Mouse (Mus musculus) G1E (cell line): ENCODE data around the gene Dnajc1. TPM values are rescaled to one million over a fixed set of nuclear protein-coding genes. Genes with fewer than 3 reads are reported as not detected.
A peak's percentile ranks its signal among the peaks of the same experiment; 100 is the strongest.

Source experiments
- ATAC-seq: 2 replicates; pipeline ENCODE4 v1.8.0; 2016; ENCODE audit warnings: mild to moderate bottlenecking; ENCODE audit not compliant: insufficient number of reproducible peaks, poor library complexity, low FRiP score, severe bottlenecking; ENCODE audit errors: extremely low read depth
- DNase-seq: peaks from one replicate; pipeline ENCODE4 v3.0.0; 2012; ENCODE audit warnings: low spot score
- H3K27me3 ChIP-seq: 2 replicates; pipeline ENCODE4 v1.6.1; 2012; ENCODE audit warnings: mild to moderate bottlenecking, low read length, inconsistent platforms; ENCODE audit not compliant: insufficient read depth
- H3K36me3 ChIP-seq: replicated peaks from 2 replicates; pipeline ENCODE3; 2012; ENCODE audit warnings: mild to moderate bottlenecking, inconsistent platforms
- H3K4me1 ChIP-seq: 2 replicates; pipeline ENCODE4 v1.6.1; 2012; ENCODE audit warnings: low read depth, low read length, inconsistent platforms, mixed read lengths; ENCODE audit not compliant: insufficient read depth
- H3K4me3 ChIP-seq: 2 replicates; pipeline ENCODE4 v1.5.1; 2012; ENCODE audit warnings: low read depth, mild to moderate bottlenecking, inconsistent platforms, low read length, moderate library complexity, mixed read lengths
- H3K9me3 ChIP-seq: replicated peaks from 2 replicates; pipeline ENCODE4 v1.6.1; 2012; ENCODE audit warnings: inconsistent platforms
- CTCF ChIP-seq: IDR thresholded peaks from 2 replicates; pipeline ENCODE4 v1.5.1; 2012; ENCODE audit warnings: low read depth, low read length, inconsistent platforms, mixed read lengths
- GATA1 ChIP-seq: IDR thresholded peaks from 2 replicates; pipeline ENCODE4 v1.6.1; 2012; ENCODE audit warnings: borderline replicate concordance, low read length, inconsistent platforms, mixed read lengths
- GATA2 ChIP-seq: IDR thresholded peaks from 2 replicates; pipeline ENCODE4 v1.6.1; 2012; ENCODE audit warnings: low read depth, low read length, inconsistent platforms, borderline replicate concordance
- POLR2AphosphoS5 ChIP-seq: IDR thresholded peaks from 2 replicates; pipeline ENCODE4 v1.6.1; 2012; ENCODE audit warnings: low read depth, low read length, inconsistent platforms; ENCODE audit not compliant: insufficient replicate concordance
- TAL1 ChIP-seq: conservative IDR thresholded peaks from 2 replicates; pipeline ENCODE4 v1.6.1; 2012; ENCODE audit warnings: low read depth, low read length, inconsistent platforms, mixed read lengths
- polyA plus RNA-seq: library from polyadenylated mRNA; stranded (reverse); fragments of >175 nt; gene quantifications from 2 replicates; pipeline ENCODE4 v1.2.3, GENCODE M21; 2012
- total RNA-seq, 2 experiments: library from RNA; stranded (forward) in 1 of 2; stranded (reverse) in 1 of 2; fragments of 200-1000 nt in 1 of 2; fragments of >200 nt in 1 of 2; fragmentation: Nextera tagmentation in 1 of 2; gene quantifications; 2 replicates each; pipeline ENCODE4 v1.2.3; 2014 to 2017

The Dnajc1 gene
- total and polyA plus RNA-seq, 3 experiments: 21.4 to 33.7 (median 32.4) TPM

DNA sequence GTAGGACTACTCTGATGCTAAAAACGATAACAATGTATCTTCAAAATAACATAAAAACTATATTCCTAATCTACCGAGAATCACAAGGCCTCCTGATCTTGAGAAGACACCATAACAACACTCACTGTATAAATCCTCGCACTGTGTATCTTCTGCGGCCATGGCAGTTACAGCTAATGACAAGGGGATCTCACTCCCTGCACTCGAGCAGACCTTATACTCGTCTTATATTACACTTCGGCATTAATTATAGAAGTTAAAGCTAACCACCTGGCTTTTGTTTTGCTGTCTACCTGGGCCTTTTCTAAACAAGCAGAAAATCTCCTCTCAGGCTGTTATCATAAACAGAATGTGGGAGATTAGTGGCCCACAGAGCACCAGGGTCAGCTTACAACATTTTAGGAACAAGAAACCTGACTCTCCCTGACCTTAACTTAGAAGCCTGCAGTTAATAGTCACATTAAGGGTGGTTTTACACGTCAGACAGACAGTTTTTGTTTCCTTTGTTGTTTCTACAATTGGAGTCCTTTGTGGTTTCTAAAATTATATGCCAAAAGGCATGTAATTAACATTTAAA lies 164.1 kb downstream of the Dnajc1 start:
- H3K4me1 ChIP-seq: no peaks in the 10 kb centered on the region
- TF ChIP-seq POLR2AphosphoS5 (no peak), CTCF (no peak), TAL1 (no peak), GATA2 (no peak), GATA1 (no peak)
- no peaks in the 10 kb centered on the region for H3K27me3 ChIP-seq
- DNase-seq: no peak
- no peak overlapping the region for H3K4me3 ChIP-seq
- H3K9me3 ChIP-seq: no peaks in the 10 kb centered on the region
- peaks cover 21% of the 10 kb centered on the region for H3K36me3 ChIP-seq
- ATAC-seq: no peak

DNA sequence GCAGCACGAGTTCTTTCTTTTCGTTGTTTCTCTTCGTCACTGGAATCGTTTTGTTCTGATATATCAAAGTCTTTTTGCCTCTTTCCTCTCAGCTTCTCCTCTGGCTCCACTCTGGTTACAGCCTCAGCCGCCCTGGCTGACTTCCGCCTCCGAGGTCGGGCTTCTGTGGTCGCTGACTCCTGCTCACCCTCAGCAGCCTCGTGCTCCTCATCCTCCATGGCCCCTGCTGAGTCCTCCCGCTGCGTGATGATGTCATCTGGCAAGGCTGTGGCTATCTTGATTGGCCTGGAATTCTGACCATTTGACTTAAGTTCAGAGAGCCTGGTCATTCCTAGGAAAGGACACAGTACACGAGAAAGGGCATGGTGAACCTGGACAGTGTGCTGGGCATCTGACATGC lies 173.1 kb downstream of the Dnajc1 start:
- Histone ChIP-seq H3K4me1 (no peaks in the 10 kb centered on the region; the same call in 1 of the 2 replicates), H3K4me3 (no peak overlapping the region), H3K9me3 (no peaks in the 10 kb centered on the region), H3K36me3 (peaks cover 69% of the 10 kb centered on the region), H3K27me3 (no peaks in the 10 kb centered on the region)
- no peak for ATAC-seq
- no peak for DNase-seq
- no peak for TF ChIP-seq TAL1
- TF ChIP-seq CTCF: no peak
- TF ChIP-seq GATA2: no peak
- TF ChIP-seq GATA1: no peak
- TF ChIP-seq POLR2AphosphoS5: no peak

- H3K36me3 ChIP-seq: peaks cover 72% of the 10 kb centered on the region
- H3K4me3 ChIP-seq: no peak overlapping the region
- H3K27me3 ChIP-seq: no peaks in the 10 kb centered on the region
- TF ChIP-seq GATA2: no peak
- TF ChIP-seq POLR2AphosphoS5: no peak
- no peak for TF ChIP-seq TAL1
- TF ChIP-seq CTCF: no peak
- TF ChIP-seq GATA1: no peak
- H3K9me3 ChIP-seq: no peaks in the 10 kb centered on the region
- DNase-seq (no peak), ATAC-seq (no peak)
- no peaks in the 10 kb centered on the region; the same call in 1 of the 2 replicates for H3K4me1 ChIP-seq
These were observed 173.5 kb downstream of the Dnajc1 start for GRCm38 (mm10) chr2:18219136-18219535.

- no peak for TF ChIP-seq POLR2AphosphoS5
- TF ChIP-seq CTCF: no peak
- no peak for TF ChIP-seq GATA2
- TF ChIP-seq GATA1: no peak
- TF ChIP-seq TAL1: no peak
- DNase-seq: no peak
- Histone ChIP-seq H3K27me3 (no peaks in the 10 kb centered on the region), H3K36me3 (peaks cover 78% of the 10 kb centered on the region), H3K4me1 (no peaks in the 10 kb centered on the region; the same call in 1 of the 2 replicates), H3K9me3 (no peaks in the 10 kb centered on the region), H3K4me3 (no peak overlapping the region)
- ATAC-seq: no peak
These were observed 174.1 kb downstream of the Dnajc1 start for GRCm38 (mm10) chr2:18218500-18218899.

DNA sequence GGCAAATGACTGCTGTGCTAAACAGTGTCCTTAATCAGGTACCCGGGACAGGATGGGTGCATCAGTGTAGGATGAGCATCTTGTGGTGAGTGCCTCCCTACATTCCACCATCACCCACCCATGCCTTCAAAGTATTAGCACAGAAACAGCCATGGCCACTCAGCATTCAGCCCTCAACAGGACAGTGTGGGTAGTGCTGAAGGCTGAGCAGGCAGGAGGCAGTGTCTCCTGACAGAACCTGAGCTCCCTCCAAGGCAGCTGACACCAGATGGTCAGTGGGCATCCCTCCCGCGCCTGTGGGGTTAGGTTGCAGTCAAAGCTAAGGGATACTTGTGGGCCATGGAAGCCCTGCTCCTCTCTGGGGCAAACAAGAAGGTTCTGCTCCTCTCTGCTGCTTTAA lies 174.8 kb downstream of the Dnajc1 start:
- no peak for DNase-seq
- Histone ChIP-seq H3K27me3 (no peaks in the 10 kb centered on the region), H3K9me3 (no peaks in the 10 kb centered on the region), H3K4me1 (no peaks in the 10 kb centered on the region; the same call in 1 of the 2 replicates), H3K4me3 (no peak overlapping the region), H3K36me3 (peaks cover 82% of the 10 kb centered on the region)
- 0 out of 2 replicates have a peak, but pooled peaks have one; percentile 22 for ATAC-seq
- no peak for TF ChIP-seq GATA1
- TF ChIP-seq CTCF: no peak
- no peak for TF ChIP-seq GATA2
- TF ChIP-seq TAL1: no peak
- TF ChIP-seq POLR2AphosphoS5: no peak

DNA sequence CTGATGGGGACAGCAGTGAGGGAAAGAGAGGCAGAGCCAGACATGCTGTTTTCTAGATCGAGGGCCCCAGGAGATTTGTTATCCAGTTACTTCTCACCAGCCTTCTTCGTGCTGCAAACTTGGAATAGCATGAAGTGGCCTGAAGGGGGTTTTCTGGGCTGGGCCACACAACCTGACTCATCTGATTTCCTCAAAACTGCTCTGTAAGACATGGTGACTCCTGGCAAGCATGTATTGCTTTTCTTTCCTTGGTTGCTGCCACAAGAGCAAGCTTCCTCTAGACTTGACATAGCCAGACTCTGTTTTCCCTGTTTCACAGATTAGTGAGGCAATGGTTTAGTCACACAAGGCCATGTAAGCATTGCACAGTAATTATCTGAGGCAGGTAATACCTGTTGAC lies 178.6 kb downstream of the Dnajc1 start:
- Histone ChIP-seq H3K4me3 (no peak overlapping the region), H3K27me3 (no peaks in the 10 kb centered on the region), H3K36me3 (peaks cover 89% of the 10 kb centered on the region), H3K4me1 (no peaks in the 10 kb centered on the region; the same call in 1 of the 2 replicates), H3K9me3 (no peaks in the 10 kb centered on the region)
- ATAC-seq (no peak), DNase-seq (no peak)
- TF ChIP-seq GATA1 (no peak), GATA2 (no peak), CTCF (no peak), TAL1 (no peak), POLR2AphosphoS5 (no peak)
